Mouse (Mus musculus): ENCODE results near the gene Wfdc12. TPM values are rescaled to one million over a fixed set of nuclear protein-coding genes. Genes with fewer than 3 reads are reported as not detected.
A peak's percentile ranks its signal among the peaks of the same experiment; 100 is the strongest.

Gene Wfdc12
- polyA plus RNA-seq, 1 experiment from 2014 or later: not detected

DNA sequence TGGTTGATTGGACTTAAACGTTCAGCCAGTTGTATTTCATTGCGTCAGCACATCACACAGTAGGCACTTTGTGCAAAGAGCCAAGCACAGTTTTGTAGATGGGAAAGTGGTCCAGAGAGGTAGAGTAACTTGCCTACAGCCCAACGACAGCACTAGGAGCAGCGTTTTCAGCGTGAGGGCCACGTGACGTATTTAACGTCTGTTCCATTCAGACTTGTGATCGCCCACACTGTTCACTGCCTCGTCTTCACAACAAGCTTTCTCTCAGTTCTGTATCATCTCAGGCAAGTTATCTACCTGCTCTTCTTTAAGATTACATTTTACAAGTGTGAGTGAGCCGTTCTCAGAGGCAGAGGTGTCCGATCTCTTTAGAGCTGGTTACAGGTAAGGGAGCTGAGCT, 43.9 kb downstream of the Wfdc12 start:
- Histone ChIP-seq H3K4me3 (ENCODE audit: low read length) (no peak overlapping the region), H3K27ac (ENCODE audit: low read depth, low read length) (no peak overlapping the region), H3K9ac (ENCODE audit: low read depth, low read length) (no peak overlapping the region), H3K4me2 (ENCODE audit: low read length) (no peak overlapping the region), H3K4me1 (ENCODE audit: control insufficient read depth, insufficient read depth, low read depth, low read length) (no peaks in the 10 kb centered on the region; the same call in 1 of the 2 replicates), H3K27me3 (replicated peaks; ENCODE audit: control insufficient read depth, insufficient read depth, low read length) (no peaks in the 10 kb centered on the region), H3K36me3 (ENCODE audit: control insufficient read depth, insufficient read depth, low read length) (no peaks in the 10 kb centered on the region; the same call in 1 of the 2 replicates), H3K9me3 (ENCODE audit: control insufficient read depth, low read length) (no peaks in the 10 kb centered on the region)
- WGBS: 94% methylated on average over 12 of the region's 12 CpGs
- no peak for ATAC-seq

DNA sequence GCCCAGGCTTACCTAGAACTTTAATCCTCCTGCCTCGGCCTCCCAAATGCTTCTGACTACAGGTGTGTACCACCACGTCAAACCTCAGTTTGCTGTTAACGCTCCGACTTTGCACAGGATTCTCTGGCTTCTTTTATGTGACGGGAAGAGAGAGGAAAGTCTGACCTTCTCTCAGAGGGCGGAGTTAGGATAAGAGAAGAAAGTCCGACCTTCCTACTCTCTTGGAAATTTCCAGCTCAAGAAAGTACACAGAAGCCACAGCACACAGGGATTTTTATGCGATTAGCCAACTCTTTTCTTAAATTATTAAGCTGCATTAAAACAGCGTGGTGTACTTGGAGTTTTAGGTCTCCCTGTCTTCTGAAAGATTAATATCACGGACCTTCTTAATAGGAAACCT, 45.9 kb downstream of the Wfdc12 start:
- ATAC-seq: no peak
- H3K4me2 ChIP-seq (ENCODE audit: low read length): no peak overlapping the region
- H3K27me3 ChIP-seq (replicated peaks; ENCODE audit: control insufficient read depth, insufficient read depth, low read length): no peaks in the 10 kb centered on the region
- H3K9ac ChIP-seq (ENCODE audit: low read depth, low read length): no peak overlapping the region
- no peaks in the 10 kb centered on the region; the same call in 1 of the 2 replicates for H3K36me3 ChIP-seq (ENCODE audit: control insufficient read depth, insufficient read depth, low read length)
- 86% methylated on average over 10 of the region's 10 CpGs for WGBS
- H3K4me1 ChIP-seq (ENCODE audit: control insufficient read depth, insufficient read depth, low read depth, low read length): no peaks in the 10 kb centered on the region; the same call in 1 of the 2 replicates
- no peak overlapping the region for H3K27ac ChIP-seq (ENCODE audit: low read depth, low read length)
- H3K4me3 ChIP-seq (ENCODE audit: low read length): no peak overlapping the region
- H3K9me3 ChIP-seq (ENCODE audit: control insufficient read depth, low read length): no peaks in the 10 kb centered on the region

DNA sequence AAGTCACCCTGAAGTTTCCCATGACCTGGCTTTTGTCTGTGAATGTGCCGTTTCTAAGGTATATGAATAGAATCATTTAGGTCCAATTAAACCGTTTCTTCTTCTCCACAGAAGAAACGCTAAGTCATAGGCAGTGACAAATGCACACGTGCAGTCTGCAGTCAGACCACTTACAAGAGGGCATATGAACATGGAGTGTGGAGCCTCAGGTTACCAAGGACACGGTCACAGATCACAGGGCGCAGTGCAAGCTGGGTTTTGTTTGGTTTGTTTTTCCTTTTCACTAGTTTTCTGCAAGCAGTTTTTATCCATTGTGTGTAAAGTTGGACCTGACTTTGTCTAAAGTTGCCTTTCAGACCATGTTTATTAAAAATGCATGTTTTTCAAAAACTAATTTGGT, 46.4 kb downstream of the Wfdc12 start:
- H3K27me3 ChIP-seq (replicated peaks; ENCODE audit: control insufficient read depth, insufficient read depth, low read length): no peaks in the 10 kb centered on the region
- no peak overlapping the region for H3K4me2 ChIP-seq (ENCODE audit: low read length)
- no peak overlapping the region for H3K4me3 ChIP-seq (ENCODE audit: low read length)
- no peak overlapping the region for H3K27ac ChIP-seq (ENCODE audit: low read depth, low read length)
- no peak overlapping the region for H3K9ac ChIP-seq (ENCODE audit: low read depth, low read length)
- no peaks in the 10 kb centered on the region; the same call in 1 of the 2 replicates for H3K36me3 ChIP-seq (ENCODE audit: control insufficient read depth, insufficient read depth, low read length)
- no peak for ATAC-seq
- no peaks in the 10 kb centered on the region; the same call in 1 of the 2 replicates for H3K4me1 ChIP-seq (ENCODE audit: control insufficient read depth, insufficient read depth, low read depth, low read length)
- H3K9me3 ChIP-seq (ENCODE audit: control insufficient read depth, low read length): no peaks in the 10 kb centered on the region
- 38% methylated on average over 6 of the region's 6 CpGs for WGBS

GRCm38 (mm10) chr2:164142021-164142420, 48.4 kb downstream of the Wfdc12 start:
- no peaks in the 10 kb centered on the region; the same call in 1 of the 2 replicates for H3K36me3 ChIP-seq (ENCODE audit: control insufficient read depth, insufficient read depth, low read length)
- no peak for ATAC-seq
- H3K27ac ChIP-seq (ENCODE audit: low read depth, low read length): peak overlapping the region; percentile 54
- no peak overlapping the region for H3K4me2 ChIP-seq (ENCODE audit: low read length)
- H3K4me1 ChIP-seq (ENCODE audit: control insufficient read depth, insufficient read depth, low read depth, low read length): no peaks in the 10 kb centered on the region; the same call in none of the 2 replicates
- no peak overlapping the region; the same call in 1 of the 2 replicates for H3K9ac ChIP-seq (ENCODE audit: low read depth, low read length)
- no peaks in the 10 kb centered on the region for H3K27me3 ChIP-seq (replicated peaks; ENCODE audit: control insufficient read depth, insufficient read depth, low read length)
- no peaks in the 10 kb centered on the region for H3K9me3 ChIP-seq (ENCODE audit: control insufficient read depth, low read length)
- H3K4me3 ChIP-seq (ENCODE audit: low read length): no peak overlapping the region
- WGBS: 41% methylated on average over 10 of the region's 10 CpGs

Other genes starting within 250 kb of the Wfdc12 start
- gene Ywhab, start 195.6 kb downstream of the Wfdc12 start, polyA plus RNA-seq (2015; fragmentation: Nextera tagmentation; extraction: Ambion mirVana): 507 and 529 TPM in 2 replicates
- gene Pabpc1l, start 165.2 kb downstream of the Wfdc12 start, polyA plus RNA-seq (2015; fragmentation: Nextera tagmentation; extraction: Ambion mirVana): 0.90 and 2.1 TPM in 2 replicates
- 16.3 and 17.4 TPM in 2 replicates for gene Stk4, start 120.3 kb downstream of the Wfdc12 start, polyA plus RNA-seq (2015; fragmentation: Nextera tagmentation; extraction: Ambion mirVana)
- 52.5 and 54.2 TPM in 2 replicates for gene Tomm34, start 119.4 kb downstream of the Wfdc12 start, polyA plus RNA-seq (2015; fragmentation: Nextera tagmentation; extraction: Ambion mirVana)
- 2.4 and 3.1 TPM in 2 replicates for gene Kcns1, start 19.5 kb downstream of the Wfdc12 start, polyA plus RNA-seq (2015; fragmentation: Nextera tagmentation; extraction: Ambion mirVana)
- gene Wfdc5, start 7.9 kb downstream of the Wfdc12 start, polyA plus RNA-seq (2015; fragmentation: Nextera tagmentation; extraction: Ambion mirVana): not detected in 2 replicates
- not detected in 2 replicates for gene Wfdc15a, start 9.5 kb upstream of the Wfdc12 start, polyA plus RNA-seq (2015; fragmentation: Nextera tagmentation; extraction: Ambion mirVana)
- not detected in 2 replicates for gene Wfdc15b, start 31.1 kb upstream of the Wfdc12 start, polyA plus RNA-seq (2015; fragmentation: Nextera tagmentation; extraction: Ambion mirVana)
- not detected in 2 replicates for gene Svs2, start 47.9 kb upstream of the Wfdc12 start, polyA plus RNA-seq (2015; fragmentation: Nextera tagmentation; extraction: Ambion mirVana)
- gene Svs3b, start 66.0 kb upstream of the Wfdc12 start, polyA plus RNA-seq (2015; fragmentation: Nextera tagmentation; extraction: Ambion mirVana): not detected in 2 replicates
- not detected in 2 replicates for gene Svs4, start 87.9 kb upstream of the Wfdc12 start, polyA plus RNA-seq (2015; fragmentation: Nextera tagmentation; extraction: Ambion mirVana)
- gene Svs3a, start 98.7 kb upstream of the Wfdc12 start, polyA plus RNA-seq (2015; fragmentation: Nextera tagmentation; extraction: Ambion mirVana): not detected in 2 replicates
- gene Svs6, start 126.1 kb upstream of the Wfdc12 start, polyA plus RNA-seq (2015; fragmentation: Nextera tagmentation; extraction: Ambion mirVana): not detected in 2 replicates
- gene Svs5, start 142.1 kb upstream of the Wfdc12 start, polyA plus RNA-seq (2015; fragmentation: Nextera tagmentation; extraction: Ambion mirVana): not detected in 2 replicates
- 0.66 and 0.75 TPM in 2 replicates for gene Slpi, start 198.5 kb upstream of the Wfdc12 start, polyA plus RNA-seq (2015; fragmentation: Nextera tagmentation; extraction: Ambion mirVana)
- gene Rbpjl, start 212.5 kb upstream of the Wfdc12 start, polyA plus RNA-seq (2015; fragmentation: Nextera tagmentation; extraction: Ambion mirVana): 0.06 and 0.15 TPM in 2 replicates
- gene Matn4, start 214.6 kb upstream of the Wfdc12 start, polyA plus RNA-seq (2015; fragmentation: Nextera tagmentation; extraction: Ambion mirVana): 3.8 TPM in 2 replicates